Mouse (Mus musculus): ENCODE data around the gene Bsx. TPM values are rescaled to one million over a fixed set of nuclear protein-coding genes. Genes with fewer than 3 reads are reported as not detected.

Bsx gene
- under 1 TPM; 0.08 to 0.87 TPM for polyA plus RNA-seq (2017; shearing (Covaris generic))

GRCm38 (mm10) chr9:40873556-40874470 lies at the start of gene Bsx:
TSS of gene Bsx (plus strand) at chr9:40874127.

Other genes with a start within 250 kb of the Bsx start
- 1 to 10 TPM in 1 of 2 experiments, not detected in 1; 1.0 TPM for gene Gm21915, start 203.5 kb upstream of the Bsx start, polyA plus RNA-seq (2017; shearing (Covaris generic))
- gene Clmp, start 188.2 kb upstream of the Bsx start, polyA plus RNA-seq (2017; shearing (Covaris generic)), result 1 to 10 TPM in 1 of 2 experiments, under 1 TPM in 1; 0.87 to 4.2 TPM
- 1,000 to 10,000 TPM; 2,017 to 3,187 TPM for gene Hspa8, start 73.1 kb upstream of the Bsx start, polyA plus RNA-seq (2017; shearing (Covaris generic))
- gene Jhy, start 90.0 kb downstream of the Bsx start, polyA plus RNA-seq (2017; shearing (Covaris generic)), result 1 to 10 TPM in 1 of 2 experiments, not detected in 1; 1.2 TPM
- gene Crtam, start 130.5 kb downstream of the Bsx start, polyA plus RNA-seq (2017; shearing (Covaris generic)), result 1 to 10 TPM; 1.9 to 4.5 TPM

Data from inflammation-experienced regulatory T-cells (primary cell).